ENCODE assay signal across 8 mouse cellular contexts in the genomic region with DNA sequence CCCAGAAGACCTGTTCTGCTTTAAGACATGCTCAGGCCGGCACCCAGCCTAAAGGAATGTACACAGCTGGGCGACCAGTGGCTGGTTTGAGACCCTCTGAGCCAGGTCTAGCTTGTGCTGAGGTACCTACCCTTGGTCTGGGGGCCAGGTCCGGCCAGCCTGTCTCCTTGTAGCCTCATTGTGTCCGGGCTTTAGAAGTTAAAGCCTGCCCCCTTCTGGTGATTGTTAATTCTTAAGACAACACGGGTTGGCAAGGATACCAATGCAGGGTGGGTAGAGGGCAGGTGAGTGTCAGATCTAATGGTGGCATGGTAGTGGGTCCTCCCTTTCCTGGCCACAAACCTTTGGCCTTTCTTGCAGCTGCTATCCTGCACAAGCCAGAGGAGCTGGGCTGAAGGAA.
A peak's percentile ranks its signal among the peaks of the same experiment; 100 is the strongest.
DNase-seq lines count a peak whose midpoint lies in the region; ATAC-seq and TF ChIP-seq lines count a peak whose summit lies in the region.

No protein-coding gene starts in this region.

- DNase-seq in kidney, adult 18-20 months = peak; percentile 22
- DNase-seq in kidney, adult 11 months = no peak
- peak; percentile 65 for DNase-seq in brain, adult 2 months (ENCODE audit: low read depth, low spot score)
- peak; percentile 67 for DNase-seq in limb, embryonic 14.5 days (ENCODE audit: low spot score)
- peak; percentile 38 for DNase-seq in retina, postnatal 7 days (ENCODE audit: low read depth, low spot score)
- DNase-seq in T-cell, adult 2 months (ENCODE audit: low spot score) = no peak

- peaks cover 24% of the 10 kb centered on the region for H3K4me1 ChIP-seq in forebrain, embryonic 12.5 days
- H3K4me1 ChIP-seq in intestine, embryonic 16.5 days (ENCODE audit: control insufficient read depth, insufficient read depth, low read length) = no peaks in the 10 kb centered on the region
- H3K4me1 ChIP-seq in limb, embryonic 14.5 days (ENCODE audit: control insufficient read depth, insufficient read depth, low read length) = no peaks in the 10 kb centered on the region

- 0 out of 2 replicates have a peak, but pooled peaks cover 1% of the 10 kb centered on the region for H3K9me3 ChIP-seq in forebrain, embryonic 12.5 days
- H3K9me3 ChIP-seq in intestine, embryonic 16.5 days (ENCODE audit: control insufficient read depth, low read length) = no peaks in the 10 kb centered on the region
- H3K9me3 ChIP-seq in limb, embryonic 14.5 days (ENCODE audit: control insufficient read depth, low read length) = 0 out of 2 replicates have a peak, but pooled peaks cover 2% of the 10 kb centered on the region

- H3K4me3 ChIP-seq in forebrain, embryonic 12.5 days (replicated peaks) = no peak overlapping the region
- no peak overlapping the region for H3K4me3 ChIP-seq in intestine, embryonic 16.5 days (ENCODE audit: low read length)
- H3K4me3 ChIP-seq in limb, embryonic 14.5 days (replicated peaks; ENCODE audit: low read length) = no peak overlapping the region

- no peak overlapping the region for H3K4me2 ChIP-seq in forebrain, embryonic 12.5 days
- H3K4me2 ChIP-seq in intestine, embryonic 16.5 days (ENCODE audit: low read depth, low read length) = no peak overlapping the region
- no peak overlapping the region for H3K4me2 ChIP-seq in limb, embryonic 14.5 days (replicated peaks; ENCODE audit: low read depth, low read length, severe bottlenecking)

- H3K9ac ChIP-seq in forebrain, embryonic 12.5 days = no peak overlapping the region
- no peak overlapping the region for H3K9ac ChIP-seq in intestine, embryonic 16.5 days (ENCODE audit: low read depth, low read length)
- no peak overlapping the region for H3K9ac ChIP-seq in limb, embryonic 14.5 days (ENCODE audit: low read depth, low read length, severe bottlenecking)

- 8% methylated on average over 5 of the region's 5 CpGs for WGBS in forebrain, embryonic 12.5 days
- 18% methylated on average over 5 of the region's 5 CpGs for WGBS in intestine, embryonic 16.5 days
- WGBS in limb, embryonic 14.5 days = 16% methylated on average over 5 of the region's 5 CpGs

- no peak for TF ChIP-seq POLR2A in limb, embryonic 14.5 days (IDR thresholded peaks at IDR 0.05; ENCODE audit: borderline replicate concordance, extremely low read depth, insufficient read depth, insufficient read length)

- H3K27ac ChIP-seq in forebrain, embryonic 12.5 days = no peak overlapping the region
- no peak overlapping the region for H3K27ac ChIP-seq in intestine, embryonic 16.5 days (ENCODE audit: low read length)
- no peak overlapping the region for H3K27ac ChIP-seq in limb, embryonic 14.5 days (replicated peaks; ENCODE audit: low read depth, low read length)

- H3K27me3 ChIP-seq in forebrain, embryonic 12.5 days = no peaks in the 10 kb centered on the region
- H3K27me3 ChIP-seq in intestine, embryonic 16.5 days (replicated peaks; ENCODE audit: control insufficient read depth, insufficient read depth, low read length) = no peaks in the 10 kb centered on the region
- H3K27me3 ChIP-seq in limb, embryonic 14.5 days (ENCODE audit: control insufficient read depth, insufficient read depth, low read length) = no peaks in the 10 kb centered on the region

- peak; percentile 77 for ATAC-seq in forebrain, embryonic 12.5 days (ENCODE audit: low FRiP score)
- ATAC-seq in intestine, embryonic 16.5 days = peak; percentile 36; the same call in 1 of the 2 replicates
- peak; percentile 55; the same call in 1 of the 2 replicates for ATAC-seq in limb, embryonic 14.5 days (ENCODE audit: low FRiP score, low read depth)

- H3K36me3 ChIP-seq in forebrain, embryonic 12.5 days (replicated peaks) = no peaks in the 10 kb centered on the region
- H3K36me3 ChIP-seq in intestine, embryonic 16.5 days (ENCODE audit: control insufficient read depth, insufficient read depth, low read length) = no peaks in the 10 kb centered on the region
- no peaks in the 10 kb centered on the region for H3K36me3 ChIP-seq in limb, embryonic 14.5 days (ENCODE audit: control insufficient read depth, insufficient read depth, low read length)

Comparison
In these comparisons a context has a peak if more than half of its experiments do, and no peak if none do; other contexts are left out.
1. DNase-seq: peak in kidney, adult 18-20 months (single experiment), brain, adult 2 months (single experiment), limb, embryonic 14.5 days (single experiment) and retina, postnatal 7 days (single experiment); none in kidney, adult 11 months (single experiment) and T-cell, adult 2 months (single experiment).
2. Peak in every context shown above with its lines, with median percentiles within 50 percentile points of each other: ATAC-seq.